Mouse (Mus musculus): ENCODE data around the gene Slc25a33.

GRCm38 (mm10) chr4:149777126-149777525, 3.0 kb upstream of the Slc25a33 start:
- TF ChIP-seq POLR2A (IDR thresholded peaks at IDR 0.05; ENCODE audit: extremely low read depth, insufficient read depth, low read length) (no peak), CTCF (IDR thresholded peaks at IDR 0.05; ENCODE audit: low read depth, low read length) (no peak)
